Mouse (Mus musculus): ENCODE measurements around the gene Arhgdia. TPM values are rescaled to one million over a fixed set of nuclear protein-coding genes. Genes with fewer than 3 reads are reported as not detected.

The Arhgdia gene
- 419 and 479 TPM in 2 replicates for polyA plus RNA-seq (2014; fragmentation: Nextera tagmentation; extraction: Ambion mirVana)

GRCm38 (mm10) chr11:120581490-120582267 lies at the start of gene Arhgdia:
Gene Arhgdia (minus strand): TSS chr11:120581624.
- Histone ChIP-seq H3K4me2 (ENCODE audit: low read depth, low read length) (peak within 1 kb of the TSS; percentile 99), H3K27me3 (ENCODE audit: control insufficient read depth, insufficient read depth, low read length) (no peaks in the 10 kb centered on the region), H3K9ac (replicated peaks; ENCODE audit: low read depth, low read length) (peak within 1 kb of the TSS; percentile 99), H3K27ac (ENCODE audit: low read depth, low read length) (peak within 1 kb of the TSS; percentile 94), H3K4me1 (ENCODE audit: control insufficient read depth, insufficient read depth, low read length) (peaks cover 20% of the 10 kb centered on the region), H3K36me3 (ENCODE audit: control insufficient read depth, insufficient read depth, low read length) (peaks cover 42% of the 10 kb centered on the region), H3K9me3 (ENCODE audit: control insufficient read depth, low read length) (no peaks in the 10 kb centered on the region), H3K4me3 (ENCODE audit: low read depth, low read length) (peak within 1 kb of the TSS; percentile 89)
- WGBS = 4% methylated on average over 65 of the region's 75 CpGs
- ATAC-seq (ENCODE audit: low read depth) = peak; percentile 62

GRCm38 (mm10) chr11:120630401-120630871 lies 49.0 kb upstream of the Arhgdia start:
- no peak overlapping the region; the same call in 1 of the 2 replicates for H3K4me2 ChIP-seq (ENCODE audit: low read depth, low read length)
- peak overlapping the region; percentile 29 for H3K9ac ChIP-seq (replicated peaks; ENCODE audit: low read depth, low read length)
- no peak for ATAC-seq (ENCODE audit: low read depth)
- H3K4me3 ChIP-seq (ENCODE audit: low read depth, low read length) = no peak overlapping the region
- no peaks in the 10 kb centered on the region for H3K9me3 ChIP-seq (ENCODE audit: control insufficient read depth, low read length)
- H3K27ac ChIP-seq (ENCODE audit: low read depth, low read length) = no peak overlapping the region; the same call in 1 of the 2 replicates
- H3K27me3 ChIP-seq (ENCODE audit: control insufficient read depth, insufficient read depth, low read length) = no peaks in the 10 kb centered on the region
- 0 out of 2 replicates have a peak, but pooled peaks cover 11% of the 10 kb centered on the region for H3K36me3 ChIP-seq (ENCODE audit: control insufficient read depth, insufficient read depth, low read length)
- 56% methylated on average over 5 of the region's 5 CpGs for WGBS
- peaks cover 16% of the 10 kb centered on the region for H3K4me1 ChIP-seq (ENCODE audit: control insufficient read depth, insufficient read depth, low read length)

GRCm38 (mm10) chr11:120629911-120630310 lies 48.5 kb upstream of the Arhgdia start:
- no peaks in the 10 kb centered on the region for H3K9me3 ChIP-seq (ENCODE audit: control insufficient read depth, low read length)
- H3K27me3 ChIP-seq (ENCODE audit: control insufficient read depth, insufficient read depth, low read length) = no peaks in the 10 kb centered on the region
- peak overlapping the region; percentile 29; the same call in 1 of the 2 replicates for H3K9ac ChIP-seq (replicated peaks; ENCODE audit: low read depth, low read length)
- H3K4me1 ChIP-seq (ENCODE audit: control insufficient read depth, insufficient read depth, low read length) = peaks cover 20% of the 10 kb centered on the region
- no peak overlapping the region for H3K27ac ChIP-seq (ENCODE audit: low read depth, low read length)
- WGBS = 50% methylated on average over 7 of the region's 7 CpGs
- ATAC-seq (ENCODE audit: low read depth) = no peak
- H3K36me3 ChIP-seq (ENCODE audit: control insufficient read depth, insufficient read depth, low read length) = 0 out of 2 replicates have a peak, but pooled peaks cover 11% of the 10 kb centered on the region
- no peak overlapping the region for H3K4me3 ChIP-seq (ENCODE audit: low read depth, low read length)
- no peak overlapping the region for H3K4me2 ChIP-seq (ENCODE audit: low read depth, low read length)

- Histone ChIP-seq H3K4me3 (ENCODE audit: low read depth, low read length) (no peak overlapping the region), H3K36me3 (ENCODE audit: control insufficient read depth, insufficient read depth, low read length) (0 out of 2 replicates have a peak, but pooled peaks cover 11% of the 10 kb centered on the region), H3K4me1 (ENCODE audit: control insufficient read depth, insufficient read depth, low read length) (peaks cover 20% of the 10 kb centered on the region), H3K4me2 (ENCODE audit: low read depth, low read length) (no peak overlapping the region), H3K9ac (replicated peaks; ENCODE audit: low read depth, low read length) (no peak overlapping the region), H3K27me3 (ENCODE audit: control insufficient read depth, insufficient read depth, low read length) (no peaks in the 10 kb centered on the region), H3K27ac (ENCODE audit: low read depth, low read length) (no peak overlapping the region), H3K9me3 (ENCODE audit: control insufficient read depth, low read length) (no peaks in the 10 kb centered on the region)
- ATAC-seq (ENCODE audit: low read depth) = no peak
- WGBS = 80% methylated on average over 23 of the region's 23 CpGs
These were observed 47.9 kb upstream of the Arhgdia start for GRCm38 (mm10) chr11:120629341-120629730.

GRCm38 (mm10) chr11:120628601-120629340 lies 47.3 kb upstream of the Arhgdia start:
- peaks cover 26% of the 10 kb centered on the region for H3K4me1 ChIP-seq (ENCODE audit: control insufficient read depth, insufficient read depth, low read length)
- no peak for ATAC-seq (ENCODE audit: low read depth)
- no peaks in the 10 kb centered on the region for H3K27me3 ChIP-seq (ENCODE audit: control insufficient read depth, insufficient read depth, low read length)
- WGBS = 95% methylated on average over 23 of the region's 23 CpGs
- H3K9ac ChIP-seq (replicated peaks; ENCODE audit: low read depth, low read length) = no peak overlapping the region
- no peaks in the 10 kb centered on the region for H3K9me3 ChIP-seq (ENCODE audit: control insufficient read depth, low read length)
- H3K36me3 ChIP-seq (ENCODE audit: control insufficient read depth, insufficient read depth, low read length) = 0 out of 2 replicates have a peak, but pooled peaks cover 11% of the 10 kb centered on the region
- H3K4me2 ChIP-seq (ENCODE audit: low read depth, low read length) = no peak overlapping the region
- no peak overlapping the region for H3K4me3 ChIP-seq (ENCODE audit: low read depth, low read length)
- no peak overlapping the region for H3K27ac ChIP-seq (ENCODE audit: low read depth, low read length)

- Histone ChIP-seq H3K4me2 (ENCODE audit: low read depth, low read length) (no peak overlapping the region), H3K36me3 (ENCODE audit: control insufficient read depth, insufficient read depth, low read length) (0 out of 2 replicates have a peak, but pooled peaks cover 11% of the 10 kb centered on the region), H3K9me3 (ENCODE audit: control insufficient read depth, low read length) (no peaks in the 10 kb centered on the region), H3K4me3 (ENCODE audit: low read depth, low read length) (no peak overlapping the region), H3K4me1 (ENCODE audit: control insufficient read depth, insufficient read depth, low read length) (peaks cover 26% of the 10 kb centered on the region), H3K27me3 (ENCODE audit: control insufficient read depth, insufficient read depth, low read length) (no peaks in the 10 kb centered on the region), H3K27ac (ENCODE audit: low read depth, low read length) (no peak overlapping the region), H3K9ac (replicated peaks; ENCODE audit: low read depth, low read length) (no peak overlapping the region)
- no peak for ATAC-seq (ENCODE audit: low read depth)
- 83% methylated on average over 22 of the region's 22 CpGs for WGBS
These were observed 46.3 kb upstream of the Arhgdia start for GRCm38 (mm10) chr11:120627468-120628300.

GRCm38 (mm10) chr11:120626785-120627467 lies 45.5 kb upstream of the Arhgdia start:
- Histone ChIP-seq H3K4me2 (ENCODE audit: low read depth, low read length) (no peak overlapping the region), H3K9me3 (ENCODE audit: control insufficient read depth, low read length) (no peaks in the 10 kb centered on the region), H3K27ac (ENCODE audit: low read depth, low read length) (no peak overlapping the region), H3K27me3 (ENCODE audit: control insufficient read depth, insufficient read depth, low read length) (no peaks in the 10 kb centered on the region), H3K4me1 (ENCODE audit: control insufficient read depth, insufficient read depth, low read length) (peaks cover 21% of the 10 kb centered on the region), H3K4me3 (ENCODE audit: low read depth, low read length) (no peak overlapping the region), H3K36me3 (ENCODE audit: control insufficient read depth, insufficient read depth, low read length) (0 out of 2 replicates have a peak, but pooled peaks cover 11% of the 10 kb centered on the region), H3K9ac (replicated peaks; ENCODE audit: low read depth, low read length) (no peak overlapping the region)
- 90% methylated on average over 11 of the region's 11 CpGs for WGBS
- ATAC-seq (ENCODE audit: low read depth) = no peak

Measured in neural tube, embryonic 14.5 days (tissue).